Mouse (Mus musculus) MEL (cell line): ENCODE data around the gene Col25a1. TPM values are rescaled to one million over a fixed set of nuclear protein-coding genes. Genes with fewer than 3 reads are reported as not detected.

Experiments used
- DNase-seq: peaks from one replicate; pipeline ENCODE4 v3.0.0; 2011; ENCODE audit warnings: low read depth, low spot score
- H3K27ac ChIP-seq: 2 replicates; pipeline ENCODE4 v1.5.1; 2012; ENCODE audit warnings: low read depth, mild to moderate bottlenecking, control low read depth, low read length, moderate library complexity; ENCODE audit not compliant: control insufficient read depth
- H3K27me3 ChIP-seq, 2 experiments: fragments of 150-350 bp in 1 of 2; sonication (generic) in 1 of 2; 2 replicates each; pipeline ENCODE4 v1.6.1; 2012; ENCODE audit warnings: low read length in 2 of 2, mild to moderate bottlenecking in 2 of 2, improper control_type of control experiment in 1 of 2, moderate library complexity in 1 of 2; ENCODE audit not compliant: insufficient read depth in 2 of 2, control insufficient read depth in 1 of 2
- H3K36me3 ChIP-seq, 2 experiments: 2 replicates each; pipeline ENCODE4 v1.6.1; 2012 to 2014; ENCODE audit warnings: low read length in 2 of 2, improper control_type of control experiment in 1 of 2, inconsistent platforms in 1 of 2, mild to moderate bottlenecking in 1 of 2; ENCODE audit not compliant: insufficient read depth in 2 of 2, control insufficient read depth in 1 of 2
- H3K4me1 ChIP-seq, 2 experiments: fragments of 150-350 bp in 1 of 2; sonication (generic) in 1 of 2; 2 replicates each; pipeline ENCODE4 v1.6.1; 2012; ENCODE audit warnings: low read length in 2 of 2, improper control_type of control experiment in 1 of 2, mild to moderate bottlenecking in 1 of 2; ENCODE audit not compliant: insufficient read depth in 2 of 2, control insufficient read depth in 1 of 2
- H3K4me3 ChIP-seq, 2 experiments: fragments of 150-350 bp in 1 of 2; sonication (generic) in 1 of 2; 2 replicates each; pipeline ENCODE4 v1.5.1; 2012; ENCODE audit warnings: low read depth in 2 of 2, low read length in 2 of 2, mild to moderate bottlenecking in 2 of 2, moderate library complexity in 2 of 2, control low read depth in 1 of 2, improper control_type of control experiment in 1 of 2; ENCODE audit not compliant: control insufficient read depth in 1 of 2, insufficient read depth in 1 of 2
- H3K79me2 ChIP-seq: 2 replicates; pipeline ENCODE4 v1.6.1; 2012; ENCODE audit warnings: mild to moderate bottlenecking, low read length, moderate library complexity; ENCODE audit not compliant: control insufficient read depth, poor library complexity, insufficient read depth
- H3K9ac ChIP-seq: 2 replicates; pipeline ENCODE4 v1.6.1; 2012; ENCODE audit warnings: low read depth, mild to moderate bottlenecking, control low read depth, low read length, moderate library complexity; ENCODE audit not compliant: control insufficient read depth, poor library complexity, severe bottlenecking
- H3K9me3 ChIP-seq: fragments of 150-350 bp; sonication (generic); replicated peaks from 2 replicates; pipeline ENCODE4 v1.6.1; 2012; ENCODE audit warnings: mild to moderate bottlenecking, low read length, improper control_type of control experiment, moderate library complexity; ENCODE audit not compliant: insufficient read depth
- CHD2 ChIP-seq: IDR thresholded peaks from 2 replicates; pipeline ENCODE4 v1.6.1; 2011; ENCODE audit warnings: low read length, improper control_type of control experiment
- CTCF ChIP-seq, 3 experiments: IDR thresholded peaks in 2 of 3; conservative IDR thresholded peaks in 1 of 3; 2 replicates each; pipeline ENCODE4 v1.5.1; 2011 to 2012; ENCODE audit warnings: low read length in 3 of 3, low read depth in 2 of 3, mild to moderate bottlenecking in 2 of 3, improper control_type of control experiment in 1 of 3, inconsistent platforms in 1 of 3, mixed read lengths in 1 of 3, moderate library complexity in 1 of 3; ENCODE audit not compliant: control insufficient read depth in 1 of 3, insufficient read depth in 1 of 3, poor library complexity in 1 of 3, severe bottlenecking in 1 of 3
- GABPA ChIP-seq: IDR thresholded peaks from 2 replicates; pipeline ENCODE4 v1.6.1; 2012; ENCODE audit warnings: low read depth, mild to moderate bottlenecking, inconsistent platforms, low read length, improper control_type of control experiment, moderate library complexity
- HCFC1 ChIP-seq: IDR thresholded peaks from 2 replicates; pipeline ENCODE4 v1.6.1; 2012; ENCODE audit warnings: low read depth, mild to moderate bottlenecking, inconsistent platforms, low read length, improper control_type of control experiment, moderate library complexity
- KAT2A ChIP-seq: conservative IDR thresholded peaks from 2 replicates; pipeline ENCODE4 v1.6.1; 2012; ENCODE audit warnings: low read depth, low read length, improper control_type of control experiment, inconsistent platforms
- MAX ChIP-seq: IDR thresholded peaks from 2 replicates; pipeline ENCODE4 v1.6.1; 2011; ENCODE audit warnings: low read length, improper control_type of control experiment
- MEF2A ChIP-seq: IDR thresholded peaks from 2 replicates; pipeline ENCODE4 v1.6.1; 2014; ENCODE audit warnings: low read depth, mild to moderate bottlenecking, inconsistent platforms, low read length, improper control_type of control experiment; ENCODE audit not compliant: poor library complexity, insufficient replicate concordance, severe bottlenecking; ENCODE audit errors: extremely low read depth
- MXI1 ChIP-seq: IDR thresholded peaks from 2 replicates; pipeline ENCODE4 v1.6.1; 2011; ENCODE audit warnings: mild to moderate bottlenecking, low read depth, low read length, improper control_type of control experiment
- MYB ChIP-seq: IDR thresholded peaks from 2 replicates; pipeline ENCODE4 v1.6.1; 2011; ENCODE audit warnings: mild to moderate bottlenecking, low read depth, low read length, improper control_type of control experiment
- NELFE ChIP-seq: IDR thresholded peaks from 2 replicates; pipeline ENCODE4 v1.6.1; 2011; ENCODE audit warnings: low read depth, low read length, improper control_type of control experiment
- POLR2A ChIP-seq, 2 experiments: IDR thresholded peaks; 2 replicates each; pipeline ENCODE4 v1.6.1; 2011 to 2012; ENCODE audit warnings: low read length in 2 of 2, mild to moderate bottlenecking in 2 of 2, control low read depth in 1 of 2, improper control_type of control experiment in 1 of 2, low read depth in 1 of 2, moderate library complexity in 1 of 2; ENCODE audit not compliant: control insufficient read depth in 1 of 2, insufficient read depth in 1 of 2, poor library complexity in 1 of 2
- POLR2AphosphoS2 ChIP-seq: IDR thresholded peaks from 2 replicates; pipeline ENCODE4 v1.6.1; 2011; ENCODE audit warnings: low read length, improper control_type of control experiment
- RAD21 ChIP-seq: IDR thresholded peaks from 2 replicates; pipeline ENCODE4 v1.6.1; 2011; ENCODE audit warnings: mild to moderate bottlenecking, low read depth, low read length, improper control_type of control experiment
- RCOR1 ChIP-seq: IDR thresholded peaks from 2 replicates; pipeline ENCODE4 v1.6.1; 2012; ENCODE audit warnings: low read depth, mild to moderate bottlenecking, inconsistent platforms, low read length, improper control_type of control experiment
- SIN3A ChIP-seq: IDR thresholded peaks from 2 replicates; pipeline ENCODE4 v1.6.1; 2012; ENCODE audit warnings: low read length, improper control_type of control experiment, inconsistent platforms
- SMC3 ChIP-seq: IDR thresholded peaks from 2 replicates; pipeline ENCODE4 v1.6.1; 2011; ENCODE audit warnings: low read depth, low read length, improper control_type of control experiment
- TAL1 ChIP-seq: IDR thresholded peaks from 2 replicates; pipeline ENCODE4 v1.6.1; 2012; ENCODE audit warnings: mild to moderate bottlenecking, inconsistent platforms, low read length, moderate library complexity, mixed read lengths
- USF1 ChIP-seq: IDR thresholded peaks from 2 replicates; pipeline ENCODE4 v1.6.1; 2014; ENCODE audit warnings: low read depth, mild to moderate bottlenecking, inconsistent platforms, low read length, improper control_type of control experiment, moderate library complexity
- USF2 ChIP-seq, 2 experiments: IDR thresholded peaks; 2 replicates each; pipeline ENCODE4 v1.6.1; 2011 to 2012; ENCODE audit warnings: improper control_type of control experiment in 2 of 2, low read length in 2 of 2, borderline replicate concordance in 1 of 2, inconsistent platforms in 1 of 2, low read depth in 1 of 2, mild to moderate bottlenecking in 1 of 2; ENCODE audit not compliant: insufficient read depth in 1 of 2
- ZC3H11A ChIP-seq: IDR thresholded peaks from 2 replicates; pipeline ENCODE4 v1.6.1; 2012; ENCODE audit warnings: low read depth, mild to moderate bottlenecking, inconsistent platforms, low read length, improper control_type of control experiment
- ZMIZ1 ChIP-seq: IDR thresholded peaks from 2 replicates; pipeline ENCODE4 v1.6.1; 2012; ENCODE audit warnings: low read depth, mild to moderate bottlenecking, inconsistent platforms, low read length, improper control_type of control experiment, moderate library complexity
- polyA plus RNA-seq, 2 experiments: library from polyadenylated mRNA; stranded (reverse) in 1 of 2; unstranded in 1 of 2; fragments of >175 nt in 1 of 2; fragments of >200 nt in 1 of 2; gene quantifications; 2 replicates each; pipeline versions ENCODE4 v1.2.1 to v1.2.4; 2012; ENCODE audit warnings: low replicate concordance in 2 of 2, low read depth in 1 of 2; ENCODE audit not compliant: insufficient read length in 2 of 2, insufficient read depth in 1 of 2, missing spikeins in 1 of 2
- total RNA-seq: library from RNA; depleted of rRNA; stranded (reverse); fragments of 300-350 nt; gene quantifications from 2 replicates; pipeline ENCODE4 v1.2.3, GENCODE M21; 2012

Col25a1 gene
- total and polyA plus RNA-seq, 3 experiments, result not detected

- H3K79me2 ChIP-seq, result no peaks in the 10 kb centered on the region
- no peak for DNase-seq
- H3K4me3 ChIP-seq, result no peak overlapping the region
- TF ChIP-seq NELFE (no peak), GABPA (no peak), USF1 (no peak), SIN3A (no peak), RAD21 (no peak), POLR2AphosphoS2 (no peak), MEF2A (no peak), HCFC1 (no peak), POLR2A (IDR thresholded peaks at IDR 0.05; ENCODE audit: control insufficient read depth in 1 of 2, insufficient read depth in 1 of 2, low read depth in 1 of 2, low read length in 2 of 2, poor library complexity in 1 of 2) (no peak), KAT2A (no peak), MXI1 (no peak)
- H3K27ac ChIP-seq, result no peak overlapping the region
- H3K4me1 ChIP-seq, result no peaks in the 10 kb centered on the region
- no peaks in the 10 kb centered on the region for H3K36me3 ChIP-seq
- H3K27me3 ChIP-seq, result no peaks in the 10 kb centered on the region
- no peaks in the 10 kb centered on the region for H3K9me3 ChIP-seq
- H3K9ac ChIP-seq, result no peak overlapping the region
Measured at GRCm38 (mm10) chr3:130380299-130380845, 249.1 kb downstream of the Col25a1 start.

- Histone ChIP-seq H3K79me2 (no peaks in the 10 kb centered on the region), H3K27ac (no peak overlapping the region), H3K4me1 (no peaks in the 10 kb centered on the region), H3K36me3 (no peaks in the 10 kb centered on the region), H3K9ac (no peak overlapping the region), H3K9me3 (no peaks in the 10 kb centered on the region), H3K27me3 (no peaks in the 10 kb centered on the region), H3K4me3 (no peak overlapping the region)
- no peak for TF ChIP-seq CTCF (IDR thresholded peaks at IDR 0.05 in 2 of 3, conservative IDR thresholded peaks at IDR 0.05 in 1 of 3; ENCODE audit: control insufficient read depth in 1 of 3, insufficient read depth in 1 of 3, low read depth in 2 of 3, low read length in 3 of 3, poor library complexity in 1 of 3, severe bottlenecking in 1 of 3)
- no peak for TF ChIP-seq ZC3H11A
- TF ChIP-seq CHD2, result no peak
- no peak for TF ChIP-seq MAX
- TF ChIP-seq RCOR1, result no peak
- TF ChIP-seq TAL1, result no peak
- TF ChIP-seq SMC3, result no peak
- TF ChIP-seq USF2 (IDR thresholded peaks at IDR 0.05; ENCODE audit: borderline replicate concordance in 1 of 2, insufficient read depth in 1 of 2, low read depth in 1 of 2, low read length in 2 of 2), result no peak
- no peak for TF ChIP-seq SIN3A
- no peak for TF ChIP-seq MXI1
- TF ChIP-seq ZMIZ1, result no peak
- no peak for TF ChIP-seq MYB
- no peak for TF ChIP-seq POLR2AphosphoS2
- no peak for TF ChIP-seq POLR2A (IDR thresholded peaks at IDR 0.05; ENCODE audit: control insufficient read depth in 1 of 2, insufficient read depth in 1 of 2, low read depth in 1 of 2, low read length in 2 of 2, poor library complexity in 1 of 2)
- TF ChIP-seq MEF2A, result no peak
- DNase-seq, result no peak
Measured at GRCm38 (mm10) chr3:130381691-130382090, 250.4 kb downstream of the Col25a1 start.
